Mouse (Mus musculus): ENCODE measurements at regions not wholly inside any gene's neighbourhood (a gene's known extent, or its start where the extent isn't known, plus 50 kb on each side); places are given as distances from the start of the nearest gene placed in this dataset.
"Not testable (repeated sequence)": the region's sequence is repeated elsewhere in the genome, so short reads cannot be mapped to it uniquely, and the experiment has no call there.

DNA sequence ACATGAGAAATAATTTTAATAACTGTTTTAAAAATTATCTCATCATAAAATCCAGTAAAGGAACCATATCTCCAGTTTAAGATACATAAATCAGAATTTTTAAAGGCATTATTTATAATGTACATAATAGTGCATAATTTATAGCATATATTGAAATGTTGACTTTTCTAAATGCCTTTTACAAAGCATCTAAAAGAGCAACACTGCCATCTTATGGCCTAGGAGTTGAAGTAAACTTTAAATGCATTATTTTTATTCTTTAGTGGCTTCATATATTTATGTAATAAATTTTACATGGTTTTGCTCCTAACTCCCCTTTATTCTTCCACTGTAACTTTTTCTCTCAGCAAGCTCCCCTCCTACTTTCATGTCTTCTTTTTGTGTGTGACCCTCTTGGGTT is 90.6 kb downstream of the 4921511C20Rik start:
- DNase-seq, result peak; percentile 3

DNA sequence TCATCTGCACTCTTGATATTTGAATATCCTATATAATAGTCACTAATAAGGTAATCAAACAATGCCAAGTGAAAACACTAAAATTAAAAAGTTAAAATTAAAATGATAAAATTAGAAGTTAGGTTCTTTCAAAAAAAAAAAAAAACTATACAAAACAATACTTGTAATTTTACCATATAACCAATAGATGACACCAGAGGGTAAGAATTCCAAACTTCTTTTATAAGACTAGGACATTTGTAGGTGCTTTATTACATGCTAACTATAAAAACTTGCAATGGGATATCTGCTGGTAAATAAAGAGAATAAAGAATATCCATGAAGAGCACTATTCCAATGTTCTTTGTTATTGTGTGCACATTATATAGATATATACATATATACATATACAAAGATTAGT is 125.0 kb downstream of the 4921511C20Rik start:
- DNase-seq, result no peak

DNA sequence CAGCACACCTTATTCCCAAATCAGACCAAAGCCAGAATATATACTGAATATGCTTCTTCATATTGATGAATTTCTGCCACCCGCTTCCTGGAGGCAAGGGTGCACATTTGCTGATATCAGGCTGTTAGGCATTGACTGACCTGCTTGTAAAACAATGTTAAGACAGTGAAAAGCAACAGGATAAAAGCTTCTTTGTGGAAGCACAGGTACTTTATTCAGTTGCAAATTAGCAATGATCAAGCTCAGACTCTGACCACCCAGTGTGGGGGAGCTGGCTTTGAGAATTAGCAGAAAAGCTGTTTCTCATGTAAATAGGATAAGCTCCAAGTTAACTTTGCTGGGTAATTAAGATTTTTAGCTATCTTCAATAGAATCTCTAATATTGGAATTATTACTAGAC is 130.4 kb downstream of the 4921511C20Rik start:
- DNase-seq, result not testable (repeated sequence)

DNA sequence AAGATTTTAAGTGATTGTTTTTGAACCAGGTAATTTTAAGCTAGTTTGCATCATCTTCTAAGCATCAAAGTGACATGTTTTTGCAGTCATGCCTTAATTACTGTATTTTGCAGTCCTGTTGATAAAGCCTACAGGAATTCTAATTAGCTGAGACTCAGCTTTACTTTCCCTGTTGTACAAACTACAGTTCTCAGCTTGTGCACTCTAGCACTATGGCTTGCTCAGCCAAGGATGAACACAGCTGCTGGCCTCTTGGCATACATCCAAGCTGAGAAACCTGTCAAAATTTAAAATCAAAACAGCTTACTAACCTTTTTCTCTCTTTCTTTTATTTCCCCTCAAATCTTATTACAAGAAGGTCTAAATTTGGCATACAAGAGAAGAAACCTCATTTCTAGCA is 159.9 kb downstream of the 4921511C20Rik start:
- no peak for DNase-seq

All from embryo, embryonic 11 days (tissue).